Mouse (Mus musculus) brown adipose tissue, adult 24 weeks (tissue): ENCODE results near the gene Gm42791. TPM values are rescaled to one million over a fixed set of nuclear protein-coding genes. Genes with fewer than 3 reads are reported as not detected.
A peak's percentile ranks its signal among the peaks of the same experiment; 100 is the strongest.

Source experiments
- H3K27ac ChIP-seq: fragments of 200-500 bp; replicated peaks from 2 replicates; pipeline ENCODE4 v1.5.1; 2012; ENCODE audit warnings: low read depth, mild to moderate bottlenecking, low read length
- H3K4me1 ChIP-seq: fragments of 200-500 bp; 2 replicates; pipeline ENCODE4 v1.6.1; 2012; ENCODE audit warnings: low read length, mixed read lengths; ENCODE audit not compliant: control insufficient read depth, insufficient read depth, insufficient read length
- H3K4me3 ChIP-seq: fragments of 200-500 bp; 2 replicates; pipeline ENCODE4 v1.5.1; 2012; ENCODE audit warnings: low read depth, mild to moderate bottlenecking, low read length, moderate library complexity; ENCODE audit not compliant: insufficient read depth
- polyA plus RNA-seq: library from polyadenylated mRNA; stranded (reverse); fragments of >200 nt; gene quantifications from 2 replicates; pipeline ENCODE4 v1.2.4, GENCODE M21; 2012; ENCODE audit not compliant: missing spikeins, insufficient read depth, insufficient read length

The Gm42791 gene
- polyA plus RNA-seq, 1 experiment = not detected

GRCm38 (mm10) chr5:148956898-148957535 lies 37.9 kb downstream of the Gm42791 start:
- H3K27ac ChIP-seq = no peak overlapping the region
- H3K4me1 ChIP-seq = peaks cover 16% of the 10 kb centered on the region
- H3K4me3 ChIP-seq = no peak overlapping the region

DNA sequence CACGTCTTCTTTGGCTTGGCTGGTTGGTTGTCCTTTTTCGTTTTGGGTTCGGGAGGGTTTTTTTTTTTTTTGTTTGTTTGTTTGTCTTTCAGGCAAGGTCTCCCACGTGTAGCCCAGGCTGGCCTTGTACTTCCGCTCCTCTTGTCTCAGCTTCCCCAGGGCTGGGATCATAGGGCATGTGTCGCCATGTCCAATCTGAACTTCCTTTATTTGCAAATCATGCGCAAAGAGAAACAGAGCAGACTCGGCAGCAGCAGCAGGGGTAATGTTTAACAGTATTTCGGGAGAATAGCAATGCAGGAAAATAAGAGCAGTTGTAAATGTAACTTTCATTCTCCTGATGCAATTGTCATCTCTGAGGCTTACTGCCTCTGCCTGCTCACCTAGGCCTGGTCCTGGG lies 38.9 kb downstream of the Gm42791 start:
- peaks cover 19% of the 10 kb centered on the region for H3K4me1 ChIP-seq
- no peak overlapping the region for H3K4me3 ChIP-seq
- H3K27ac ChIP-seq = no peak overlapping the region

DNA sequence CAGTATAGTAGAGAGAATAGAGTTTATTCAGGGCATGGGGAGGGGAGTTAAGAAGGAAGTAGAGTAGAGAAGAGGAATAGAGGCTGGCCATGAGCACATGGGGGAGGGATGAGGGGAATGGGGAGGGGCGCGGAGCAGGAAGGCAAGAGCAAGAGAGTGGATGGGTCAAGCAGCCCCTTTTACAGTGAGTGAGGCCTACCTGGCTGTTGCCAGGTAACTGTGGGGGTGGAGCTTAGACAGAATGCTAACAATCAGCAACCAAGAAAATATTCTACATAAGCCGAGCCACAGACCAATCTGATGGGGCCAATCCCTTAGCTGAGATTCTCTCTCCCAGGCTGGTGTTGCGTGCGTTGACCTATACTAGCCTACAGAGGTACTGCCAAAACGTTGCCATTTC lies 39.4 kb downstream of the Gm42791 start:
- peaks cover 21% of the 10 kb centered on the region for H3K4me1 ChIP-seq
- no peak overlapping the region for H3K27ac ChIP-seq
- no peak overlapping the region for H3K4me3 ChIP-seq

DNA sequence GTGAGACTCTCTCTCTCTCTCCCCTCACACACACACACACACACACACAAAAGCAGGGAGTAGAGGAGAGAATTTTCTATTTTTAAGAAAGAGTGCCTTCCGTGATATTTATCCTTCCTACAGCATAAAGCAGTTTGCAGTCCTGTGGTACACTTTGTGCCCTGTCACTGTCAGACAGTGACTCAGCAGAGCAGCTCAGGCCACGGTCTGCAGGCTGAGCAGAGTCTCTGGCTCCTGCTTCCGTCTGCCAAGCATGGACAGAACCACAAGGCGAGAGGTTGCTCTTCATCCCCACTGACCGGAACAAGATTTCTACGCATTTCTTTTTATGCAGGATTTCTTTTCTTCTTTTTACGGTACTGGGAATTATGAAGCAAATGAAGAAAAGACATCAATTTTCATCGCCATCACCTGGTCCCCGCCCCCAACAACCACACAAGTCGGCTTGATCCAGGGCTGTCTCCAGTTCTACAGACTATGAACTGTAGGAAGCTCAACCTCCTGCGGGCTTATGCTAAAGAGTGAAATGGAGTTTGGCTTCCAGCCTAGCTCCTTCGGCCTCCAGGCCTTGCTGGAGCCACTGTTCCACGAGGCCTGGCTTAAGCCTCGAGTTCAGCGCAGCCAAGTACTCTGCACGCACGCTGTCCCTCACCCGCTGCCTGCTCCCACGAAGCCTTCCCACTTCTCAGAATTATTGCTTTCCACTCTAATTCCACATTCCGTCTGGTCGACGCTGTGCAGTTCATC lies 40.5 kb downstream of the Gm42791 start:
- Histone ChIP-seq H3K4me3 (no peak overlapping the region), H3K27ac (peak overlapping the region; percentile 90), H3K4me1 (peaks cover 21% of the 10 kb centered on the region)

GRCm38 (mm10) chr5:148953098-148953497 lies 41.8 kb downstream of the Gm42791 start:
- Histone ChIP-seq H3K27ac (peak overlapping the region; percentile 90), H3K4me3 (no peak overlapping the region), H3K4me1 (peaks cover 18% of the 10 kb centered on the region)

DNA sequence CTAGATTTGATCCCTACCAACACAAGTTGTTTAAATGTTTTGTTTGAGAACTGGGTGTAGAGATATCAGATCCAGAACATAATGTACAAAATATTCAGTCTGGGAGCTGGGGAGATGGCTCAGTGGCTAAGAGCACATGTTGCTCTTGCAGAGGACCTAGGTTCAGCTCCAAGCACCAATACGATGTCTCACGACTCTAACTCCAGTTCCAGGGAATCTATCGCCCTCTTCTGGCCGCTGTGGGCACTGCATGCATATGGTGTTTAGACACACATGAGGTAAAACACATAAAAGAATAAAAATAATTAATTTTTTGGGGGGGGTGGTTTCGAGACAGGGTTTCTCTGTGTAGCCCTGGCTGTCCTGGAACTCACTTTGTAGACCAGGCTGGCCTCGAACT lies 42.5 kb downstream of the Gm42791 start:
- Histone ChIP-seq H3K4me1 (peaks cover 18% of the 10 kb centered on the region), H3K27ac (no peak overlapping the region), H3K4me3 (no peak overlapping the region)

GRCm38 (mm10) chr5:148951360-148951759 lies 43.6 kb downstream of the Gm42791 start:
- H3K4me1 ChIP-seq = peaks cover 18% of the 10 kb centered on the region
- no peak overlapping the region for H3K4me3 ChIP-seq
- H3K27ac ChIP-seq = peak overlapping the region; percentile 22; the same call in 1 of the 2 replicates

DNA sequence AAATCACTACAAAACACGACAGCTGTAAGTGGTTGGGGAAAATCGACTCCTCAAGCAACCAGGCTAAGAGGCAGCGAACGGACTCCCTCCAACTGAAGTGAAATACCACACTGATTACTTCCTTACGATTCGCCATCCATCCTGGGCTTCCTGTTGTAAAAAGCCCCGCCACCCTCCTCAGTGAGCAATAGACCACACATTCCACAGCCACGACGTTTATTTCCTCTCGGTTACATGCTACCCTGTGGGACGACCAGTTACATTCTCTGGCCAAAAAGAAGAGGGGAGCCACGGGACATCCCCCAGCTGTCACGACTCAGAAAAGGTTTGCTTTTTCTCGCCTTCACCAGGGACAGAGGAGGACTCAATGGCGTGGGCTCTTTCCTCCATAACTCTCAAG lies 44.9 kb downstream of the Gm42791 start:
- no peak overlapping the region for H3K27ac ChIP-seq
- no peak overlapping the region for H3K4me3 ChIP-seq

GRCm38 (mm10) chr5:148948577-148948976 lies 46.4 kb downstream of the Gm42791 start:
- Histone ChIP-seq H3K4me1 (peaks cover 8% of the 10 kb centered on the region), H3K27ac (no peak overlapping the region), H3K4me3 (no peak overlapping the region)

More for the DNA sequence above, 44.9 kb downstream of the Gm42791 start:
- peaks cover 18% of the 10 kb centered on the region for H3K4me1 ChIP-seq

DNA sequence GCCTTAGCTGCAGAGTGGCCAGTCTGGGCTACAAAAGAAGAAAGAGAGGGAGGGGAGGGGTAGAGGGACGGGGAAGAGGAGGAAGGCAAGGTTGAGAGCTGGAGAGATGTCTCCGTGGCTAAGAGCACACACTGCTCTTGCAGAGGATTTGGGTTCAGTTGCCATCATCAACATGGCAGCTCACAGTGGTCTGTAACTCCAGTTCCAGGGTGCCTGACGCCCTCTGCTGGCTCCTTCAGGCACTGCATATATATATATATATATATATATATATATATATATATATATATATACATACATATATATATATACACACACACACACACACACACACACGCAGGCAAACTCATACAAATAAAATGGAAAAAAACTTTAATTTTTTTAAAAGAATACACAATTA lies 47.5 kb downstream of the Gm42791 start:
- H3K4me3 ChIP-seq = no peak overlapping the region
- no peak overlapping the region for H3K27ac ChIP-seq
- 0 out of 2 replicates have a peak, but pooled peaks cover 5% of the 10 kb centered on the region for H3K4me1 ChIP-seq

DNA sequence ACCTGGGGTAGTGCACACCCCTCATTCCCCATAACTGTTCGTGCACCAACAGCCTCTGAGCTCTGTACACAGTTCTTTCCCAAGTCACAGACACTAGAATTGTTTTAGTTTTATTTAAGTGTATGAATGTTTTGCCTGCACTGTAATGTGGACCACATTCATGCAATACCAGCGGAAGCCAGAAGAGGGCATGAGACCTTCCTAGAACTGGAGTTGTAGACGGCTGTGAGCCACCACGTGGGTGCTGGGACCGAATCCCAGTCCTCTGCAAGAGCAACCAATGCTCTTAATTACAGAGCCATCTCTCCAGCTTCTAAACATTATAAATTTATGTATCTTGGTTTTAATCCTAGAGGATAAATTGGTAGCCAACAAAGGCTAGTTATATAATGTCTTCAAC lies 48.2 kb downstream of the Gm42791 start:
- Histone ChIP-seq H3K27ac (no peak overlapping the region), H3K4me3 (no peak overlapping the region), H3K4me1 (0 out of 2 replicates have a peak, but pooled peaks cover 5% of the 10 kb centered on the region)

DNA sequence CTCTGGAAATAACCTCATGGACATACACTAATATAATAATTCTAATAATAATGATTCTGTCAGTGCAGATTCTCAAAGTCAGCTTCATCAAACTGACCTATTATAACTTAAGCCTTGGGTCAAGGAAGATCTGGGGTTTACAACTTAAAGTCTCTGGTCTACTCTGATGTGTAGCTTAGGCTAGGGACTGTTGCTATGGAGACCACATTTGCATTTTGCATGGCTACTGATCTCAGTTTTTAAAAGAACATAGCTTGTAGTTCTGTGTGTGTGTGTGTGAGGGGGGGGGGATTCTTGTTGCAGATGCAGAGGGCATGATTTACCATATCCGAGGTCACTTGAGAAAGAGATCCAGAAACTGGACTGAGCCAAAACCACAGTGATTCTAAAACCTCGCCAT lies 49.2 kb downstream of the Gm42791 start:
- no peak overlapping the region for H3K27ac ChIP-seq

DNA sequence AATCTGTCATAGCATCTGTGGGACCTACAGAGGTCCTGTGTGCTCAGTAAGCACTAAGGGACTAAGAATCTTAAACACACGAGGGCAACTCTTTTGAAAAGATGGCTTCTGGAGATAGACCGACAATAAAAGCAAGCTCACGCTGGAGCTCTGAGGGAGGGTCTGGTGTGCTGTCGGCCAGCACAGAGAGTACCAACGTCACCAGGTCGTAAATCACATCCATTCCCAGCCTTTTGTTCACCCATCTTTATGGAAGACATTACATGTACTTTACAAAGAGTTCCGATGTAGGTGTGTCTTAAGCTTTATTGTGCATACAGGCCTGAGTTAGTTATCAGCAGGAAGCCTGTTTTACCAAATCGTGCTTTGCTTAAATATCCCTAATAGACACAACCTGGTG lies 50.9 kb downstream of the Gm42791 start:
- no peak overlapping the region for H3K27ac ChIP-seq
- no peak overlapping the region for H3K4me3 ChIP-seq
- H3K4me1 ChIP-seq = no peaks in the 10 kb centered on the region

More for the DNA sequence above, 49.2 kb downstream of the Gm42791 start:
- Histone ChIP-seq H3K4me1 (no peaks in the 10 kb centered on the region), H3K4me3 (no peak overlapping the region)

- Histone ChIP-seq H3K4me1 (no peaks in the 10 kb centered on the region), H3K27ac (no peak overlapping the region), H3K4me3 (no peak overlapping the region)
These were observed 51.5 kb downstream of the Gm42791 start for GRCm38 (mm10) chr5:148943444-148943843.

GRCm38 (mm10) chr5:148942957-148943356 lies 52.0 kb downstream of the Gm42791 start:
- H3K4me1 ChIP-seq = no peaks in the 10 kb centered on the region
- no peak overlapping the region for H3K4me3 ChIP-seq
- no peak overlapping the region for H3K27ac ChIP-seq

GRCm38 (mm10) chr5:148942305-148942704 lies 52.6 kb downstream of the Gm42791 start:
- H3K4me3 ChIP-seq = no peak overlapping the region
- no peak overlapping the region for H3K27ac ChIP-seq
- no peaks in the 10 kb centered on the region for H3K4me1 ChIP-seq
